Mouse (Mus musculus): ENCODE results near the gene Kif27. TPM values are rescaled to one million over a fixed set of nuclear protein-coding genes. Genes with fewer than 3 reads are reported as not detected.

Gene Kif27
- 0.24 TPM in 1 of 2 replicates, not detected in the other for polyA plus RNA-seq (2012; rRNA removed; ENCODE audit: low replicate concordance)

GRCm38 (mm10) chr13:58358629-58359303, at the start of gene Kif27:
Gene Kif27, minus strand, starts transcription at chr13:58359122.

DNA sequence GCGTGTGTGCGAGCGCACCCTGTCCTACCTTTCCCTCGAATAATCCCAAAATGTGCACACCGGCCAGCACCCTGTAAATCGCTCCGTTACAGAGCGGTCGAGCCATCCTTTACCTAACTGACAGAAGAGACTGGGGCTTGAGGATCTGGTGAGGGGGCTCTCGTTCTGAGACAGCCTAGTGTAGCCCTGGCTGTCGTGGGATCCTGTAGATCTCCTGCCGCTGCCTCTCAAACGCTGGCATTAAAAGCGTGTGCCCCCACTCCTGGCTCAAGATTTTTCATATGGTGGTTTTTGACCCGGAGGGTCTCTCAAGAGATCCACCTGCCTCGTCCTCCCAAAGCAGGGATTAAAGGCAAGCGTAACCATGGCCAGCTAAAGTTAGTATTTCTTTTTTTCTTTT, 44.3 kb upstream of the Kif27 start, which contains the start of gene Hnrnpk:
Gene Hnrnpk, minus strand, starts transcription at position 101 of the 400 bp plus-strand sequence.

GRCm38 (mm10) chr13:58402003-58402743, 43.3 kb upstream of the Kif27 start, which contains the start of gene Rmi1:
Gene Rmi1, plus strand, starts transcription at chr13:58402248.

DNA sequence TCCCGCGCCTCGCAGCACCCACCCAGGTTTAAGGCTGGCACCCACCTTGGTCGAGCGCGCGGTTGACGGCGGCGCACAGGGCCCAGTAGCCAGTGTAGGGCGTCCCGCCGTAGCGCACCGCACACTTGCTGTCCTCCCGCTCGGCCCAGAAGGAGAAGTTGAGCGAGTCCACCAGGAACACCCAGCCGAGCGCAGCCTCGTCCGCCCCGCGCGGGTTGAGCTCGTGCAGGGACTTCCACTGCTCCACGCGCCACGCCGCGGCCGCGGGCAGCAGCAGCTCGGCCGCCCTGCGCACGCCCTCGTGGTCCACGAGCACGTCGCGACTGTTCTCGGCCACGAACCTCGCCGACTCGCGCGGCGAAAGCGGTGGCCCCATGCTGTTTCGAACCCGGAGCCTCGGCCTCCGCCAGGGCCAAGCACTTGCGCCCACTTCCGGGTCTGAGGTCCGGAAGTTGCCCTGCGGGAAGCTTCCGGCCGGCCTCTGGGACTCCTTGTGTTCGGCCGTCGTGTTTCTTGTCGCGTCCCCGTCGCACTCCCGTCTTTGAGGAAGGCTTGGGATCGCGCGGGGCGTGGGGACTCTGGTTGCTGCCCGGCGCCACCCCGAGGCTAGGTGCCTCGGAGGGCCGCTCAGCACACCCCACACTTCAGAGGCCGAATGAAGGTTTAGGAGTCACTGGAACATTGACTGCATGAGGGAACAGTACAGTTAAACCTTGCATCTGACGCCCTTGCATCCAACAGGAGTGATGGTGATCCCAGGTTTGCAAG, 26.0 kb upstream of the Kif27 start, which contains the start of gene 2210016F16Rik:
Gene 2210016F16Rik, minus strand, starts transcription at position 447 of the 768 bp plus-strand sequence.

GRCm38 (mm10) chr13:58275599-58275998, 83.3 kb downstream of the Kif27 start, which contains the start of gene Gkap1:
Gene Gkap1, minus strand, starts transcription at chr13:58275699.

Other genes with a start within 250 kb of the Kif27 start
- gene Klhl3, start 245.5 kb downstream of the Kif27 start, polyA plus RNA-seq (2012; rRNA removed; ENCODE audit: low replicate concordance): 0.19 and 0.32 TPM in 2 replicates
- gene Hnrnpa0, start 230.6 kb downstream of the Kif27 start, polyA plus RNA-seq (2012; rRNA removed; ENCODE audit: low replicate concordance): 41.9 and 87.0 TPM in 2 replicates
- 11.0 and 16.3 TPM in 2 replicates for gene Idnk, start 201.5 kb downstream of the Kif27 start, polyA plus RNA-seq (2012; rRNA removed; ENCODE audit: low replicate concordance)
- 98.3 and 106 TPM in 2 replicates for gene Ubqln1, start 143.5 kb downstream of the Kif27 start, polyA plus RNA-seq (2012; rRNA removed; ENCODE audit: low replicate concordance)
- gene Gkap1, start 83.4 kb downstream of the Kif27 start, polyA plus RNA-seq (2012; rRNA removed; ENCODE audit: low replicate concordance): 1.4 and 1.6 TPM in 2 replicates
- 52.3 and 222 TPM in 2 replicates for gene 2210016F16Rik, start 26.1 kb upstream of the Kif27 start, polyA plus RNA-seq (2012; rRNA removed; ENCODE audit: low replicate concordance)
- 0.87 and 3.5 TPM in 2 replicates for gene Rmi1, start 43.1 kb upstream of the Kif27 start, polyA plus RNA-seq (2012; rRNA removed; ENCODE audit: low replicate concordance)
- 86.5 and 122 TPM in 2 replicates for gene Hnrnpk, start 44.2 kb upstream of the Kif27 start, polyA plus RNA-seq (2012; rRNA removed; ENCODE audit: low replicate concordance)

Measured in duodenum, adult 2 months (tissue).